Mouse (Mus musculus) heart, embryonic 11.5 days (tissue): ENCODE results near the gene Hlcs. TPM values are rescaled to one million over a fixed set of nuclear protein-coding genes. Genes with fewer than 3 reads are reported as not detected.

ENCODE experiments used
- ATAC-seq: fragments of 200-750 bp; cut with Nextera tagmentation; replicated peaks from 2 replicates; pipeline ENCODE4 v1.8.0; 2017; ENCODE audit warnings: moderate library complexity; ENCODE audit not compliant: insufficient number of reproducible peaks, low FRiP score, low TSS enrichment
- H3K27ac ChIP-seq: fragments of 300-500 bp; sonication (generic); 2 replicates; pipeline ENCODE4 v1.5.1; 2014; ENCODE audit warnings: mild to moderate bottlenecking, low read depth, low read length
- H3K27me3 ChIP-seq: fragments of 300-500 bp; sonication (generic); 2 replicates; pipeline ENCODE4 v1.6.1; 2014; ENCODE audit warnings: mild to moderate bottlenecking, low read length, mixed read lengths; ENCODE audit not compliant: control insufficient read depth, insufficient read depth
- H3K36me3 ChIP-seq: fragments of 300-500 bp; sonication (generic); 2 replicates; pipeline ENCODE4 v1.6.1; 2014; ENCODE audit warnings: mild to moderate bottlenecking, low read length, moderate library complexity, mixed read lengths; ENCODE audit not compliant: control insufficient read depth, insufficient read depth
- H3K4me1 ChIP-seq: fragments of 300-500 bp; sonication (generic); 2 replicates; pipeline ENCODE4 v1.6.1; 2014; ENCODE audit warnings: low read length; ENCODE audit not compliant: control insufficient read depth, insufficient read depth
- H3K4me2 ChIP-seq: fragments of 300-500 bp; sonication (generic); 2 replicates; pipeline ENCODE4 v1.6.1; 2014; ENCODE audit warnings: mild to moderate bottlenecking, moderate library complexity
- H3K4me3 ChIP-seq: fragments of 300-500 bp; sonication (generic); 2 replicates; pipeline ENCODE4 v1.5.1; 2014; ENCODE audit warnings: low read depth, low read length
- H3K9ac ChIP-seq: fragments of 300-500 bp; sonication (generic); 2 replicates; pipeline ENCODE4 v1.6.1; 2014; ENCODE audit warnings: mild to moderate bottlenecking, low read depth, low read length, moderate library complexity
- H3K9me3 ChIP-seq: fragments of 300-500 bp; sonication (generic); replicated peaks from 2 replicates; pipeline ENCODE4 v1.6.1; 2016; ENCODE audit warnings: low read length; ENCODE audit not compliant: control insufficient read depth
- WGBS: fragments of 180-500 bp; shearing (Covaris S2); extraction: QIAGEN DNeasy Blood & Tissue Kit; methylation state at CpG from one replicate; pipeline ENCODE4 v1.1.7; 2014; ENCODE audit not compliant: insufficient replicate concordance; 5-methylcytosine and 5-hydroxymethylcytosine counted together
- polyA plus RNA-seq: library from polyadenylated mRNA; unstranded; fragments of >200 nt; fragmentation: Nextera tagmentation; extraction: Ambion mirVana; gene quantifications from 2 replicates; pipeline ENCODE4 v1.2.1, GENCODE M21; 2014

Hlcs gene
- polyA plus RNA-seq, 1 experiment from 2014 or later = 7.7 TPM

DNA sequence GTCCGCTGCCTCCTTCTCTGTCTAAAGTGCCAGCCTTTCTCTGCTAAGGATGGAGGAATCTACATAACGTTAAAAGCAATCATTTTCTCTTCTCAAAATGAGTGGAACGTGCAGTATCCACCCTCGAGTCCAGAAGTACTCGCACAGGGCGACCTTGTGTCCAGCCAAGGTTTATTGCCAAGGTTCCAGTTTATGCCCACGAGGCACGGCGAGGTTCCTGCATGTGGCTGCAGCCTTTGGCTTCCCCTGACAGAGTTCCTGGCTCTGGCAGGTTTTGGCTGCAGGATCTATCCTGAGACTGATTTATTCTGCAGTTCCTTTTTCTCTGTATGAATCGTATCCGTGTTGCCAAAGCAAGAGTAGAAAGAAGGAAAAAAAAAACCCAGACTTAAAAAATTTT is 150.3 kb downstream of the Hlcs start:
- Histone ChIP-seq H3K4me2 (no peak overlapping the region), H3K27me3 (no peaks in the 10 kb centered on the region), H3K27ac (no peak overlapping the region), H3K4me1 (peaks cover 26% of the 10 kb centered on the region), H3K9ac (no peak overlapping the region), H3K9me3 (no peaks in the 10 kb centered on the region), H3K36me3 (no peaks in the 10 kb centered on the region), H3K4me3 (no peak overlapping the region)
- ATAC-seq = no peak
- 89% methylated on average over 11 of the region's 11 CpGs for WGBS

DNA sequence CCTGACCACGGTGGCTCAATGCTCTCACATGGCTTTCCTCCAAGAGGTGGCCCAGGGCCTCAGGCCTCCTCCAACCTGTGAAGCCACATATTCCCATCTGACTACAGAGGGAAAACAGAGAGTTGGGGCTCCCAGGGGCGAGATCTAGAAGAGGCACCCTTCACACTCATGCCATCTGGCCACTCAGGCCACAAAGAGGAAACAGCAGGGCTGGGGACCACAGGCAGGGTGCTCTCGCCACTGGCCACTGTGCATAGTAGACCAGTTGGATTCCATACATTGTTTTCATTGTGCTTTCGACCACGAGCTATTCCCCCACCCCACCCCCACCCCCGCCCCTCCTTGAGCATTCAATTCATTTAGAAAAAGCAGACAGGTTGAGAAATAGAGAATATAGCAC is 151.4 kb downstream of the Hlcs start:
- H3K36me3 ChIP-seq = no peaks in the 10 kb centered on the region
- ATAC-seq = no peak
- H3K27me3 ChIP-seq = no peaks in the 10 kb centered on the region
- 46% methylated on average over 6 of the region's 6 CpGs for WGBS
- H3K27ac ChIP-seq = no peak overlapping the region
- H3K4me3 ChIP-seq = no peak overlapping the region
- no peak overlapping the region for H3K9ac ChIP-seq
- peaks cover 26% of the 10 kb centered on the region for H3K4me1 ChIP-seq
- H3K9me3 ChIP-seq = no peaks in the 10 kb centered on the region
- no peak overlapping the region for H3K4me2 ChIP-seq

DNA sequence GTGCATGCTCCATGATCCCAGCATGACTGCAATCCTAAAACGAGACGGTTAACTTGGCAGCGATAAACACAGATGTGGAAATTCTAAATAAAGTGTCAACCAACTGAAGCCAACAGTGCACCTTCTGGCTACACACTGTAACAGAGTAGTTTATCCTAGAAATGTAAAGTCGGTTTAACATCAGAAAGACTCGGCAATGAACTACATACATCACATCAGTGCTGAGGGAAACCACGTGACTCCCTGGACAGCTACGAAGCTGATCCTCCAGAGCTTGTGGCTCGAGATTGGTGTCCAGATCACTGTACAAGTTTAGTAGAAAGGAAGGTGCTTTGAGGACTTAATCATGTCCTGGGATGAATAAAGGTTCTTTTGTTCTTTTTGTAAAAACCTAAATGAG is 155.6 kb downstream of the Hlcs start:
- H3K36me3 ChIP-seq = no peaks in the 10 kb centered on the region
- no peak overlapping the region for H3K4me3 ChIP-seq
- H3K9ac ChIP-seq = no peak overlapping the region
- H3K9me3 ChIP-seq = no peaks in the 10 kb centered on the region
- no peak overlapping the region for H3K27ac ChIP-seq
- no peak for ATAC-seq
- 75% methylated on average over 8 of the region's 8 CpGs for WGBS
- no peak overlapping the region for H3K4me2 ChIP-seq
- H3K4me1 ChIP-seq = peaks cover 17% of the 10 kb centered on the region
- H3K27me3 ChIP-seq = no peaks in the 10 kb centered on the region; the same call in 1 of the 2 replicates

DNA sequence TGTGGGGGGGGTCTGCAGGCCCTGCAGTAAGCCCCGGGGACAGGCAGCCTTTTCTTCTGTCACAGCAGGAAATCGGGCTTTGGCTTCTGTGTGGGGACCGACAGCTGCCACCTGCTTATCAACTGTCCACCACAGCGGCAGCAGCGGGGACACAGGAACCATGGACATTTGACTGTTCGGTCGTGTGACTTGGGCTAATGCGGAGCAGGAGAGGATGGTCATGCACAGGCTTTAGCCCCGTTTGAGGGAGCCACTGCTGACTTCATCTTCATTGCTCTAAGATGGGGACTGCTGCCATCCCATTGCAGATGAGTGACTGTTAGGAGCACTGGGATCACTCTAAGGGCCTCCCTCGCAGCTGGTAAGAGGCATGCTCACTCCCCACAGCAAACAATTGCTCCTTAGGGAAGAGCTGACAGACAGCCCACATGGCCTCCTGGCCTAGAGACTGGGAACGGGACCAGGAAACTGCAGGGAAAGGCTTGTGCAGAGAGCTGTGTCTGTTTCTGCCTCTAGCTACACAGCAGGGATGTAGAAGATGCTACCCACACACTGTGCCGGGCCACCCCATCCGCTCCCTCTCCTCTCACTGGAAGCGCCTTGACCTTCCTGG is 158.2 kb downstream of the Hlcs start:
- 0 out of 2 replicates have a peak, but pooled peaks have one; percentile 26 for ATAC-seq
- no peaks in the 10 kb centered on the region for H3K9me3 ChIP-seq
- H3K36me3 ChIP-seq = no peaks in the 10 kb centered on the region
- peaks cover 15% of the 10 kb centered on the region for H3K4me1 ChIP-seq
- 0 out of 2 replicates have a peak overlapping the region, but pooled peaks have one; percentile 0 for H3K4me2 ChIP-seq
- H3K9ac ChIP-seq = no peak overlapping the region
- WGBS = 33% methylated on average over 14 of the region's 14 CpGs
- H3K4me3 ChIP-seq = no peak overlapping the region
- no peaks in the 10 kb centered on the region; the same call in 1 of the 2 replicates for H3K27me3 ChIP-seq
- no peak overlapping the region for H3K27ac ChIP-seq

DNA sequence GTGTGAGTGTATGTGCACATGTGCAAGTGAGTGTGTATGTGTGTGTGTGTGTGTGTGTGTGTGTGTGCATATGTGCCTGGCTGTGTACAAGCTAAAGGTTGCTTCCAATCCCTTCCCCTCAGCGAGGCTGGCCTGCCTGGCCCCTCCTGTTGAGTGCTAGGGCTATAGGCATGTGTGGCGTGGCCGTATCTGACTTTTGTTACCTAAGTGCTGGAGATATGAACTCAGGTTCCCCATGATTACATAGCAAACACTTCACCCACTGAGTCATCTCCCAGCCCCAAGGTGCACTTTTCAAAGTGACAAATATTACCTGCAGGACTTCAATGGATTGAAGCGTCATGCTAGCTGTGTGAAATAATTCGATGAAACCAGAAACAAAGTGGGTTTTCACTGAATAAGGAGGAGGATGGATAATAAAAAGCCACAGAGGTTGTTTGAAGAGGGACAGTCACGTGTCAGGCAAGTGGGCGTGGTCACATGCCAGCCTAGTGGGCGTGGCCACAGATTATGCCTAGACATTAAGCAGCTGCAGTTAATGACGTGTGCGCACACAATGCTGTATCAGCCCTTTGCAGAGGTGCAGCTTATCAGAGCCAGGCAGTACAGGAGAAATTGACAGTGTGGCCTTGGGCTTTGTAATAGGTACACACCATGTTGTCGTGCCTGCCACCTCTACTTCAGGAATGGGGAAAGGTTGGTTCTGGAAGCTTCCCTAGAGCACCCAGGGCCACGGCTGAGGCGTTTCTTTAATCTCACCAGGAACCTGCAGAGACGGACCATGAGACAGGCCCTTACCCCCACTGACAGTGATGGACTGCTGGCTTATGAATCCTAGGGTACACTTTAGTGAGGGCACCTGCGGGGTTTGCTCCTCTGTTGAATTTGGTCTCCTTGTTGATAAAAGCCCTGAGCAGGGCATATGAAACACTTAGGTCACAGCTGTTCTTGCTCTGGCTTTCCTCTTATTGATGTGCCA is 163.0 kb downstream of the Hlcs start:
- Histone ChIP-seq H3K4me2 (no peak overlapping the region; the same call in 1 of the 2 replicates), H3K36me3 (no peaks in the 10 kb centered on the region), H3K4me3 (no peak overlapping the region), H3K27me3 (no peaks in the 10 kb centered on the region), H3K9ac (no peak overlapping the region), H3K4me1 (peaks cover 22% of the 10 kb centered on the region), H3K9me3 (no peaks in the 10 kb centered on the region), H3K27ac (peak overlapping the region; percentile 35; the same call in 1 of the 2 replicates)
- peak; percentile 82 for ATAC-seq
- 53% methylated on average over 15 of the region's 15 CpGs for WGBS

DNA sequence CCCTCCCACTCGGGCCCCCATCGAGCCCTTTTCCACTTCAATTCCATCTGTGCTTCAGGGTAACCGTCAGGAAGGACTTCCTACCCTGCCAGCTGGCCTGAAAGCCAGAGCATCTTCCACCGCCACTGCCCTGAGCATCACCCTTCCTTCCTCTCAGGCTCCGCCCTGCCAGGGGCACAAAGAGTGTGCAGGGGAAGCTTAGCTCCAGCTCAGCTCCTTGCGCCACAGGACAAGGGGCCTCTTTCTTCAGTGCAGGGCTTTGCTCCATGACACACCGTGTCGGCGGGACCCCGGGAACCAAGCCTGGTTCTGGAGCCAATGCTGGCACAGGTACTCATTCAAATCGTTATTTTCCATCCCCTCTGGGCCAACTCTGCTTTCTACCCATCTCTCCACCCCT is 165.2 kb downstream of the Hlcs start:
- Histone ChIP-seq H3K4me3 (no peak overlapping the region), H3K9ac (no peak overlapping the region), H3K27ac (no peak overlapping the region), H3K9me3 (no peaks in the 10 kb centered on the region), H3K4me2 (no peak overlapping the region), H3K4me1 (peaks cover 22% of the 10 kb centered on the region), H3K27me3 (no peaks in the 10 kb centered on the region), H3K36me3 (no peaks in the 10 kb centered on the region)
- ATAC-seq = no peak
- WGBS = 50% methylated on average over 11 of the region's 11 CpGs

DNA sequence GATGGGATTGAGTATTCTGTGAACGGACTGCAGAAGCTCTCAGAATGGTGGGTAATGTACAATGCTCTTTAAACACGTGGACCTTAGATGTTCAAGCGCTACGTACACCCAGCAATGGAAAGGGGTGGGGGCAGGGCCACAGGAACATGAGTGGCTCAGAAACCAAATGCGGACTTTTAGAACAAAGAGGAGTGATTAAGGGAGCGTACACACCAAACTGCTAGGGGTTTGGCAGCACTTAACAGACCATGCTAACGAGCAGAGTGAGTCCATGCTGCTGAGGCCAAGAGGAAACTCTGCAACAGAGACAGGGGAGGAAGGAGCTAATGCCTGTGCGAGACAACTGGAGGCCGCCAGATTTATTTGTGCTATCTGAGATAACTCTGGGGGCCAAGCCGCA is 170.0 kb downstream of the Hlcs start:
- WGBS = 28% methylated on average over 10 of the region's 10 CpGs
- no peaks in the 10 kb centered on the region for H3K36me3 ChIP-seq
- peak overlapping the region; percentile 33 for H3K4me2 ChIP-seq
- H3K9me3 ChIP-seq = no peaks in the 10 kb centered on the region
- H3K27ac ChIP-seq = peak overlapping the region; percentile 7; the same call in 1 of the 2 replicates
- no peak overlapping the region for H3K4me3 ChIP-seq
- no peak overlapping the region for H3K9ac ChIP-seq
- no peaks in the 10 kb centered on the region for H3K27me3 ChIP-seq
- peaks cover 17% of the 10 kb centered on the region for H3K4me1 ChIP-seq
- no peak for ATAC-seq

DNA sequence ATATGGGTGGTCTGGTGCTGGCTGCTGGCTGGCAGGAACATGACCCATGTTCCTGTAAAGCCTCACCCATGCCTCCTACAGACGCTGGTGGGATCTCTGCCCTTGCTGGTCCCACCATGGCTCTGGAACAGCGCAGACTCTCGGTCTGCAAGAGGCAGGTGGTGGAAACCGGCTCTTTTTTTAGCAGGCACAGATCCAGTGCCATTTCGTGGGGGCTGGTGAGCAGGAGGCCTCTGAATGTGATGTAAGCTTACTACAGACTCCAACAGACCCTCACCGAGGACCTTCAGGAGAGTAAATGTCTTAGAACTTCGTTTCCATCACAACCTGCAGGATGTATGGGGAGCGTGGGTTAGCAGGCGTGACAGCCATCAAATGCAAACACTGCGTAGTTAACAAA is 172.6 kb downstream of the Hlcs start:
- Histone ChIP-seq H3K36me3 (no peaks in the 10 kb centered on the region), H3K27me3 (no peaks in the 10 kb centered on the region), H3K4me1 (peaks cover 13% of the 10 kb centered on the region), H3K27ac (no peak overlapping the region), H3K4me3 (no peak overlapping the region), H3K9me3 (no peaks in the 10 kb centered on the region), H3K9ac (no peak overlapping the region), H3K4me2 (no peak overlapping the region)
- ATAC-seq = no peak
- WGBS = 60% methylated on average over 10 of the region's 10 CpGs
